Mouse (Mus musculus) MEL-GATA-1-ER (cell line): Measurements from ENCODE around the gene Gns.
"Not testable (repeated sequence)": the region's sequence is repeated elsewhere in the genome, so short reads cannot be mapped to it uniquely, and the experiment has no call there.

Experiments used
- DNase-seq: peaks from one replicate; pipeline ENCODE4 v3.0.0-alpha.2; 2012; ENCODE audit warnings: low read depth; ENCODE audit errors: extremely low read depth

Gns gene

GRCm38 (mm10) chr10:121364801-121365564 lies at the start of gene Gns:
Gene Gns (plus strand): TSS chr10:121365090.
- peak; percentile 41 for DNase-seq

- DNase-seq = no peak
These were observed 49.3 kb upstream of the Gns start for GRCm38 (mm10) chr10:121315321-121316283.

- no peak for DNase-seq
These were observed 48.5 kb upstream of the Gns start for GRCm38 (mm10) chr10:121316361-121316760.

GRCm38 (mm10) chr10:121318397-121318950 lies 46.4 kb upstream of the Gns start:
- DNase-seq = no peak

GRCm38 (mm10) chr10:121323493-121323892 lies 41.4 kb upstream of the Gns start:
- DNase-seq = no peak

- DNase-seq = no peak
These were observed 38.7 kb upstream of the Gns start for GRCm38 (mm10) chr10:121326167-121326566.

GRCm38 (mm10) chr10:121329586-121329985 lies 35.3 kb upstream of the Gns start:
- DNase-seq = no peak

GRCm38 (mm10) chr10:121330940-121331339 lies 34.0 kb upstream of the Gns start:
- DNase-seq = peak; percentile 19

- peak; percentile 60 for DNase-seq
These were observed 30.3 kb upstream of the Gns start for GRCm38 (mm10) chr10:121334576-121334975.

GRCm38 (mm10) chr10:121336536-121336935 lies 28.4 kb upstream of the Gns start:
- not testable (repeated sequence) for DNase-seq

- no peak for DNase-seq
These were observed 23.9 kb upstream of the Gns start for GRCm38 (mm10) chr10:121340754-121341593.

GRCm38 (mm10) chr10:121342260-121342659 lies 22.6 kb upstream of the Gns start:
- no peak for DNase-seq

GRCm38 (mm10) chr10:121343867-121344266 lies 21.0 kb upstream of the Gns start:
- no peak for DNase-seq

GRCm38 (mm10) chr10:121349244-121349643 lies 15.6 kb upstream of the Gns start:
- DNase-seq = no peak

- DNase-seq = no peak
These were observed 14.4 kb upstream of the Gns start for GRCm38 (mm10) chr10:121350357-121351065.

GRCm38 (mm10) chr10:121351066-121351581 lies 13.8 kb upstream of the Gns start, which contains the start of gene Tbc1d30:
Gene Tbc1d30 (minus strand): TSS chr10:121351278.
- DNase-seq = no peak

GRCm38 (mm10) chr10:121351692-121352290 lies 13.1 kb upstream of the Gns start:
- no peak for DNase-seq

- DNase-seq = no peak
These were observed 4.5 kb upstream of the Gns start for GRCm38 (mm10) chr10:121360358-121360757.

GRCm38 (mm10) chr10:121363201-121363600 lies 1.7 kb upstream of the Gns start:
- DNase-seq = no peak

- DNase-seq = no peak
These were observed 584 bp upstream of the Gns start for GRCm38 (mm10) chr10:121364306-121364705.
